Mouse (Mus musculus): ENCODE measurements at regions not wholly inside any gene's neighbourhood (a gene's known extent, or its start where the extent isn't known, plus 50 kb on each side); places are given as distances from the start of the nearest gene placed in this dataset.
"Not testable (repeated sequence)": the region's sequence is repeated elsewhere in the genome, so short reads cannot be mapped to it uniquely, and the experiment has no call there.

- in situ Hi-C loops (cut with MboI; ENCODE audit: unreplicated experiment in 2 of 2) = no loop called here
Observed at GRCm38 (mm10) chr3:57950431-57951331, 102.8 kb upstream of the Pfn2 start.

- in situ Hi-C loops (cut with MboI; ENCODE audit: unreplicated experiment in 2 of 2) = no loop called here
Observed at GRCm38 (mm10) chr3:57951438-57951837, 103.6 kb upstream of the Pfn2 start.

GRCm38 (mm10) chr3:57957352-57957751, 109.5 kb upstream of the Pfn2 start:
- in situ Hi-C loops (cut with MboI; ENCODE audit: unreplicated experiment in 2 of 2) = no loop called here

GRCm38 (mm10) chr3:57963965-57964364, 116.1 kb upstream of the Pfn2 start:
- in situ Hi-C loops (cut with MboI; ENCODE audit: unreplicated experiment in 2 of 2) = no loop called here

- in situ Hi-C loops (cut with MboI; ENCODE audit: unreplicated experiment in 2 of 2) = not testable (repeated sequence)
Observed at GRCm38 (mm10) chr3:57970614-57971013, 122.7 kb upstream of the Pfn2 start.

GRCm38 (mm10) chr3:57972469-57973245, 124.8 kb upstream of the Pfn2 start:
- in situ Hi-C loops (cut with MboI; ENCODE audit: unreplicated experiment in 2 of 2) = no loop called here

GRCm38 (mm10) chr3:57973546-57973945, 125.7 kb upstream of the Pfn2 start:
- in situ Hi-C loops (cut with MboI; ENCODE audit: unreplicated experiment in 2 of 2) = no loop called here

- in situ Hi-C loops (cut with MboI; ENCODE audit: unreplicated experiment in 2 of 2) = no loop called here
Observed at GRCm38 (mm10) chr3:57975379-57975778, 127.5 kb upstream of the Pfn2 start.

GRCm38 (mm10) chr3:57976640-57977229, 128.9 kb upstream of the Pfn2 start:
- in situ Hi-C loops (cut with MboI; ENCODE audit: unreplicated experiment in 2 of 2) = no loop called here

- in situ Hi-C loops (cut with MboI; ENCODE audit: unreplicated experiment in 2 of 2) = no loop called here
Observed at GRCm38 (mm10) chr3:57988175-57988574, 140.3 kb upstream of the Pfn2 start.

GRCm38 (mm10) chr3:57990738-57991137, 142.9 kb upstream of the Pfn2 start:
- in situ Hi-C loops (cut with MboI; ENCODE audit: unreplicated experiment in 2 of 2) = no loop called here

- in situ Hi-C loops (cut with MboI; ENCODE audit: unreplicated experiment in 2 of 2) = no loop called here
Observed at GRCm38 (mm10) chr3:57998121-57999102, 150.5 kb upstream of the Pfn2 start.

GRCm38 (mm10) chr3:58002792-58003574, 155.1 kb upstream of the Pfn2 start:
- in situ Hi-C loops (cut with MboI; ENCODE audit: unreplicated experiment in 2 of 2) = no loop called here

GRCm38 (mm10) chr3:58024750-58025392, 177.0 kb upstream of the Pfn2 start:
- in situ Hi-C loops (cut with MboI; ENCODE audit: unreplicated experiment in 2 of 2) = no loop called here

GRCm38 (mm10) chr3:58049618-58050017, 201.7 kb upstream of the Pfn2 start:
- in situ Hi-C loops (cut with MboI; ENCODE audit: unreplicated experiment in 2 of 2) = no loop called here

GRCm38 (mm10) chr3:58054726-58055125, 206.8 kb upstream of the Pfn2 start:
- in situ Hi-C loops (cut with MboI; ENCODE audit: unreplicated experiment in 2 of 2) = no loop called here

- in situ Hi-C loops (cut with MboI; ENCODE audit: unreplicated experiment in 2 of 2) = no loop called here
Observed at GRCm38 (mm10) chr3:58055181-58055580, 207.3 kb upstream of the Pfn2 start.

- in situ Hi-C loops (cut with MboI; ENCODE audit: unreplicated experiment in 2 of 2) = no loop called here
Observed at GRCm38 (mm10) chr3:58056191-58057063, 208.5 kb upstream of the Pfn2 start.

All from v-Abl transformed pro-B cells (cell line).